Mouse (Mus musculus) activated CD4-positive, CD25-positive, alpha-beta regulatory T cell (primary cell): ENCODE data around the gene Vav2. TPM values are rescaled to one million over a fixed set of nuclear protein-coding genes. Genes with fewer than 3 reads are reported as not detected.

Source experiments
- polyA plus RNA-seq, 2 experiments: library from polyadenylated mRNA; unstranded; fragments of 100-300 nt; shearing (Covaris generic); gene quantifications; one replicate each; pipeline ENCODE4 v1.2.1; 2017

Gene Vav2
- 10 to 100 TPM in 1 of 2 experiments, 1 to 10 TPM in 1; 8.6 to 23.4 TPM for polyA plus RNA-seq

GRCm38 (mm10) chr2:27426855-27427457 lies at the start of gene Vav2:
Vav2 (minus strand) TSS chr2:27427033.

GRCm38 (mm10) chr2:27441767-27442707 lies 15.2 kb upstream of the Vav2 start, which contains the start of gene Brd3os:
Brd3os (plus strand) TSS chr2:27442324.

GRCm38 (mm10) chr2:27248211-27248610 lies 178.6 kb downstream of the Vav2 start, which contains the start of gene Sardh:
Sardh (minus strand) TSS chr2:27248337.

Other genes with a start within 250 kb of the Vav2 start
- gene Sardh, start 178.7 kb downstream of the Vav2 start, polyA plus RNA-seq = 1 to 10 TPM in 1 of 2 experiments, under 1 TPM in 1; 0.57 to 3.4 TPM
- gene Brd3os, start 15.3 kb upstream of the Vav2 start, polyA plus RNA-seq = under 1 TPM in 1 of 2 experiments, not detected in 1; 0.12 TPM
- 10 to 100 TPM; 34.3 to 47.0 TPM for gene Brd3, start 80.6 kb upstream of the Vav2 start, polyA plus RNA-seq
- 10 to 100 TPM; 28.8 to 33.6 TPM for gene Wdr5, start 88.1 kb upstream of the Vav2 start, polyA plus RNA-seq
- gene Rxra, start 249.4 kb upstream of the Vav2 start, polyA plus RNA-seq = 10 to 100 TPM; 21.2 to 28.6 TPM